Mouse (Mus musculus) v-Abl transformed pro-B cells (cell line): ENCODE results near the gene Duox1.
"Not testable (repeated sequence)": the region's sequence is repeated elsewhere in the genome, so short reads cannot be mapped to it uniquely, and the experiment has no call there.

ENCODE experiments used
- in situ Hi-C, 2 experiments: fragments of 400-800 bp; cut with MboI; formaldehyde crosslinking; loops; one replicate each; pipeline ENCODE4 v1.15.1; 2025; ENCODE audit not compliant: unreplicated experiment in 2 of 2

The Duox1 gene

GRCm38 (mm10) chr2:122306184-122306583 lies 9.3 kb upstream of the Duox1 start:
- in situ Hi-C loops, result loop anchor here in 1 of 2 experiments (10.0 kb wide), 1 partner anchor 111 kb away; no protein-coding TSS in a partner anchor

- in situ Hi-C loops, result loop anchor here in 1 of 2 experiments (10.0 kb wide), 1 partner anchor 115 kb away; no protein-coding TSS in a partner anchor
Observed at GRCm38 (mm10) chr2:122309647-122310046, 5.8 kb upstream of the Duox1 start.

DNA sequence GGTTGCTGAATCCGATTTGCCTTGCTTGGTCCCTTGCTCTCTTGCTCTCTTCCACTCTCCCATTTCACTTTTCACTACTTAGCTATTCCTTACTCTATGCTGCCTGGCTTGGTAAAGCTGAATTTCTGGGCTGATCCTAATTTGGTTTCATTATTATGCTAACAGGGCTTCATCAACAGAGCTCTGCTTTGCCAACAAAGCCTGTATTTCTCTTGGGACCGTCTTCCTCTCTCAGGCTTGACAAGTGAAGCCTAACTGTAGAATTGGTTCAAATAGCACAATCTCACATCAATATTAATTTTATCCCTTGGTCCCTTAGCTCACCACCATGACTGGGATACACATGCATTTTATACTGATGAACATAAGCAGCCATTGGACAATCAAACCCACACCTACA lies 3.9 kb upstream of the Duox1 start:
- in situ Hi-C loops, result no loop called here

DNA sequence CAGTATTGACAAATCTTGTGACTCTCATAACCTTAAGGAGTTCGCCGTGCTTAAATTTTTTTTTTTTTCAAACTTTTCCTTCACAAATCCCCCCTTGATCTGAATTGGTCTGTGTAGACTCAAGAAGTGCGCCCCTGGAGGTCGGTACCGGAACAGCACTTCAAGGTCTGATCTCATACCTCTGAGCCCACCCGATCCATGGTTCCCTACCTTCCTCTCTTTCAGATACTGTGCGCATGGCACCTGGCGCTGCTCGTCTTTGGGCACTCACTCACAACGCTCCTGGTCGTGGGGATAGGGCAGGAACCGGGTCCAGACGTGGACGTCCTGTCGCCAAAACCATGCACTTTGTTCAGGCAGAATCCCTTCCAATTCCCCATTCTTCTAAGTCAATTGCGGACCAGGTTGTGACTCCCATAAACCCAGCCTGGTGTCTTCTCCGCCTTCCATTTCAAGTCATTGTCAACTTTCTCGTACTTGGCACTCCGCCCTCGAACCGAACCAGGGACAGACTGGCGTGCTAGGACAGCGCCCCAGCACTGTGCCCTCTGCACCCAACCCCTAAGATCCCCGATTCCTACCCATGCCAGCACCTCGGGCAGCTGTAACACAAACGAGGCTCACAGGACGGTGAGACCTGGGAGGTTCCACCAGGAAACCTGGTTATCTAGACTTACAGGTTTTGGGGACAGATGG lies 2.6 kb upstream of the Duox1 start:
- in situ Hi-C loops, result no loop called here

DNA sequence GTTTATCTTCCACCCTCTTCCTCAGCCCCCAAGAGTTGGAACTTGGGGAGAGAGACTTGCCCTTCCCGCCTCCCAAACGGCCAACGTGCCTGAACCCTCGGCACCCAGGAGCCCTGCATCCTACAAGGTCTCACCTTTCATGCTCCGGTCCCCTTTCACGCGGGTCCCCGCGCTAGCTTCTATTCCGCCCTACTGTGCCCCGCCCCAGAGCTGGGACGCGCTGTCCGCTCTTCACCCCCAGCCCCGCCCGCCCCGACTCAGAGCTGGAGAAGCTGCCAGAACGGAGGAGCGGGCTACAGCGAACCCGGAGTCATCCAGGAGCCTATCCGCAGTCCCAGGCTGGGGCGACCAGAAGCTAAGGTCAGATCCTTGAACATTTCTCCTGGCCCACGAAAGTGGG lies 1.9 kb upstream of the Duox1 start, which contains the start of gene Duoxa1:
Duoxa1 (minus strand) TSS at position 195 of the 400 bp plus-strand sequence.
- in situ Hi-C loops, result no loop called here

GRCm38 (mm10) chr2:122317384-122317783 lies 1.9 kb downstream of the Duox1 start:
- in situ Hi-C loops, result no loop called here

GRCm38 (mm10) chr2:122323960-122324359 lies 8.5 kb downstream of the Duox1 start:
- in situ Hi-C loops, result no loop called here

- in situ Hi-C loops, result no loop called here
Observed at GRCm38 (mm10) chr2:122324586-122324985, 9.1 kb downstream of the Duox1 start.

GRCm38 (mm10) chr2:122325361-122325760 lies 9.9 kb downstream of the Duox1 start:
- in situ Hi-C loops, result no loop called here

GRCm38 (mm10) chr2:122327986-122328385 lies 12.5 kb downstream of the Duox1 start:
- in situ Hi-C loops, result no loop called here

- in situ Hi-C loops, result not testable (repeated sequence)
Observed at GRCm38 (mm10) chr2:122330317-122330716, 14.8 kb downstream of the Duox1 start.

DNA sequence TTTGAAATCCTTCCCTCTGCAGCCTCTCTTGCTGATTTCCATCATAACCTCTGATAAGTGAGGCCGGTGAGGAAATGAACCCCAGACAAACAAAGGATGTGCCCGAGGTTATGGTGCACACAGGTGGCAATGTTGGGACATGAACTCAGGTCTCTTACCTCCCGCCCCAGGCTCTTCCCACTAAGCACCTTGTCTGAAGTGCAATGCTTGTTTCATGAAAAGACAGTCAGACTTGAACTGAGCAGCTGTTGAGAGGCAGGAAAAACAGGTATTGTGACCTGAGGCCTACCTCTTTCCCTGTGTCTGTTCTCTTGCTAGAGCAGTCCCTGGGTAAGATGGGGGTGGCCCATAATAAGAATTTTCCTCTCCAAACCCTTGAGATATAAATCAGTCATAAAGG lies 16.8 kb downstream of the Duox1 start:
- in situ Hi-C loops, result no loop called here

DNA sequence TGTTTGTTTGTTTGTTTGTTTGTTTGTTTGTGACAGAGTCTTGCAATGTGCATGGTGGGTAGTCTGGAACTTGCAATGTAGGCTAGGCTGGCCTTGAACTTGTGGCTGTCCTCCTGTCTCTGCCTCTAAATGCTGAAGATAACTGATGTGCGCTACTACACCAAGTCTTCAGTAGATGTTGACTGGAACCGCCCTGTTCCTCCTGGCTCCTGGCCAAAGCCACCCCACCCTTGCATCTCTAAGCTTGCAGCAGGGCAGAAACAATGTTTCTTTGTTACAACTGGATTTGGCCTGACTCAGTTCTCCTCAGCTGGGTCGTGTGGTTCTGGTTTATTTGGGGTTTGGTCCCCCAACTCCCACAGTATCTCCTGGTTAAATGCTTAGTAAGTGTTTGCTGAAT lies 18.7 kb downstream of the Duox1 start:
- in situ Hi-C loops, result no loop called here

DNA sequence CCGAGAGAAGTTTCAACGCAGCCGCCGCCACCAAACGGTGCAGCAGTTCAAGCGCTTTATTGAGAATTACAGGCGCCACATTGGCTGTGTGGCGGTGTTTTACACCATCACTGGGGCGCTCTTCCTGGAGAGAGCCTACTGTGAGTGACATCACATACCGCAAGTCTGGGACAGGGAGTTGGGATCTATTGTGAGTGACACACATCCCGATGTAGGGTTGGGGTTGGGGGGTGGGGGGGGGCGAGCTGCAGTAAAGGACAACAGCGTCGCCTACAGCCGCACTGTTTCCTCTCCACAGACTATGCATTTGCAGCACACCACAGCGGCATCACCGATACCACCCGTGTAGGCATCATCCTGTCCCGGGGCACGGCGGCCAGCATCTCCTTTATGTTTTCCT lies 21.8 kb downstream of the Duox1 start:
- in situ Hi-C loops, result no loop called here

GRCm38 (mm10) chr2:122345106-122345893 lies 29.8 kb downstream of the Duox1 start:
- in situ Hi-C loops, result loop anchor here (5.0 to 10.0 kb wide), 2 partner anchors 212 to 410 kb away; no protein-coding TSS in a partner anchor

DNA sequence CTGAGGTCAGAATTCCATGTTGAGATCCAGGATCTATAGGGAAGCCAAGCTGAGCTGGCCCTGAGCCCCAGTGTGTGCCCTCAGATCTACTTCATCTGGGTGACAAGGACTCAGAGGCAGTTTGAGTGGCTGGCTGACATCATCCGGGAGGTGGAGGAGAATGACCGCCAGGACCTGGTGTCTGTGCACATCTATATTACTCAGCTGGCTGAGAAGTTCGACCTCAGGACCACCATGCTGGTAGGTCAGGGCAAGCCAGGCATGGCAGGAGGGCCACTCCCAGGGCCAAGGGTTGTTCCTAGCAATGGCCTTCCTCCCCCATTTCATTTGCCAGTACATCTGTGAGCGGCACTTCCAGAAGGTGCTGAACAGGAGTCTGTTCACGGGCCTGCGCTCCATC lies 30.7 kb downstream of the Duox1 start:
- in situ Hi-C loops, result loop anchor here (5.0 to 10.0 kb wide), 2 partner anchors 211 to 409 kb away; no protein-coding TSS in a partner anchor

DNA sequence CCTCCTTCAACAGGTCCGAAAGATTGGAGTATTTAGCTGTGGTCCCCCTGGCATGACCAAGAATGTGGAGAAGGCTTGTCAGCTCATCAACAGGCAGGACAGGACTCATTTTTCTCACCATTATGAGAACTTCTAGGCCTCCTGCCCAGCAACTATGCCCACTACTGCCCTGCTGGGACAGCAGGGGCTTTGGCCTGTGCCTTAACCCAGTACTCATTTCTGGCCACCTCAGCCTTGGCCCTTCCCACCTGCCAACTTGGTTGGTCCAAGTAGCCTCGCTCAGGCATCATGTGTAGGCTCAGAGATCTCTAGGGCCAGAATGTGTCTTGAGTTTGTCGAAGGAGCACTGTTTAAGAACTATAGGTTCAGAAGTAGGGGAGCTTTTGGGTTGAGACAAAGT lies 31.8 kb downstream of the Duox1 start:
- in situ Hi-C loops, result loop anchor here (5.0 to 10.0 kb wide), 2 partner anchors 210 to 408 kb away; no protein-coding TSS in a partner anchor

DNA sequence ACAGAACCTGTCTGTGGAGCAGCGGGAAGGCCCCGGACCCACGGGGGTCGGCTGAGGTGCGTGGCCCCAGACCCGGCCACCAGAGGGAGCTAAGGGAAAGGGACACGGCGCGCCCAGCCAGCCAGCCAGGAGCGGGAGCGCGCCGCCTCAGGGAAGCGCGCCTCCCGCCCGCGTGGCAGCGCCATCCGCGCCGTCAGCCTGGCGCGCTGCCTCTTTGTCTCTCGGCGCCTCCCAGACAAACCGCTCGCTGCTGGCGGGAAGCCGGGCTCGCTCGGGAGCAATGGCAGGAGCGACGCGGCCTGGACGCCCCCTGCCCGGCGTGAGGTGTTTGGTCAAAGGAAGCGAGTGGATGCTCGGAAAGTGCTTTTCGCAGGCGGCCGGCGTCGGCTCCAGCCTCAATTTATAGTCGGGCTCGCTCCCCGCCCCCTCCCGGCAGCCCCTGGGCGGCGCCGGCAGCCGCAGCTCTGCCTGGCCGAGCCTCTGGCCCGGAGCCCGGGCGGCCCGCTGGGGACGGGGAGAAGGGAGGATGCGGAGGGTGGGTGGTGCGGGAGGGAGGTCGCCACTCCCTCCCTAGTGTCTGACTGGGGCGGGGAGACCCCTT lies 33.2 kb downstream of the Duox1 start:
- in situ Hi-C loops, result loop anchor here (5.0 to 10.0 kb wide), 2 partner anchors 209 to 406 kb away; no protein-coding TSS in a partner anchor

DNA sequence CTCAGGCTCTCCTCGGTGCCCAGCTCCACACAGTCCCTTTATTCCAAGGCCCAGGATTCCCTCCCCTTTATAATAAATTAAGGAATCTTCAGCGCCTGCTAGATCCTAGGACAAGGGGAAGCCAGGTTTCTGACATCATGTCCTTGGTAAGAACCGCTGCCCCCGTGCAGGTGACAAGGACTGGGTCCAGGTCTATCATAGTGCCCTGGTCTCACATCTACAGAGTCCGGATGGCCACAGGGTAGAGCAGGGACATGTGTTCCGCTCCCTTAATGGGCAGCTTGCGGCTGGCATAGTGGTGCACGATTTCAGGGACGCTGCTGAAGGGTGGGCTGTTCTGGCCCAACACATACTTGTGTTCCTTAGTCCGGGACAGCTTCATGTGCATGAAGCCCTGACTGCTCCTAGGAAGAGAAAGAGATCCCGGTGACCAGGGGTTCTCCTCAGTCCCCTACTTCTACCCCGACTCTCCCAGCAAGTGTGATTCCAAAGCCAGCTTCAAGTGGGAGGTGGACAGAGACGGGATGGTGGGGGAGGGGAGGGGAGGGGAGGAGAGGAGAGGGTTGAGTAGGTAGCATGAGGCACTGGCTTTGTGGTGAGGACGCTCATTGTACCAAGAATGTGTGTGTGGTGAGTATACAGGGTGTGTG lies 33.8 kb downstream of the Duox1 start:
- in situ Hi-C loops, result loop anchor here (5.0 to 10.0 kb wide), 2 partner anchors 208 to 406 kb away; no protein-coding TSS in a partner anchor

GRCm38 (mm10) chr2:122351156-122351930 lies 35.9 kb downstream of the Duox1 start:
- in situ Hi-C loops, result no loop called here
